Mouse (Mus musculus): ENCODE results near the gene Gm17728. TPM values are rescaled to one million over a fixed set of nuclear protein-coding genes. Genes with fewer than 3 reads are reported as not detected.
"Not testable (repeated sequence)": the region's sequence is repeated elsewhere in the genome, so short reads cannot be mapped to it uniquely, and the experiment has no call there.

Gene Gm17728
- not detected for polyA plus RNA-seq (2017; shearing (Covaris generic))

DNA sequence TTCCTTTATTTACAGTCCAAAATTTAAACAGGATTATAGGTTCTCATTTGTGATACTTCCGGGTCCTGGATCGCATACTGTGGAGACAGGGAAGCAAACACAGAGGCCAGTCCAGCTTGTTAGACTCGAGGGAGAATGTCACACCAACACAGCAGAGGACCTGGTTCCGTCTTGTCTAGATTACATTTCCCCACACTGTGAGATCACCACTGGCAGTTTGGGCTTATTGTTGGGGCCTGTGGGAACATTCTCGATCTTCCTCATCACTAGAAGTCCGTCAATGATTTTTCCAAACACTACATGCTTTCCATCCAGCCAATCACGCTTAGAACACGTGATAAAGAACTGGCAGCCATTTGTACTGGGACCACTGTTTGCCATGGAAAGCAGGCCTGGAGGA lies at the start of gene Gm17728:
Gene Gm17728, plus strand, starts transcription at position 301 of the 400 bp plus-strand sequence.
- not testable (repeated sequence) for ATAC-seq

- no peak for ATAC-seq
Observed at GRCm38 (mm10) chr17:9397493-9397892, 24.4 kb upstream of the Gm17728 start.

GRCm38 (mm10) chr17:9398551-9398950 lies 23.3 kb upstream of the Gm17728 start:
- no peak for ATAC-seq

DNA sequence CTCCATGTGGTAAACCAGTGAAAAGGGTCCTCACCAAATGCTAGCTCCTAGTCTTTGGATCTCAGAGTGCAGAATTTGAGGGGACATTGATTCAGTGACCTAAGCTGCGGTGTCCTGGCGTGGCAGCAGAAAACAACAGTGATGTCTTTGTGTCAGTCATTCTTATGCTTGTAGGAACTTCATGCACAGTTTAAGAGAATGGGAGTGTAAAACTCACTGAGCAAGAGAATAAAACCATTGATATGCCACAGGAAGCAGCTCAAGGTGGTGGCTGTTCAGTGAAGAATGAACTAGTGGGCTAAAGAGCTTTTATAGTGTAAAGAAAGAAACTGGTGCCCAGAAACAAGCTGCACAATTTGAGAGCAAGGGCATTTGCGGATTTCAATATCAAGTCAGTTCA lies 17.9 kb upstream of the Gm17728 start:
- no peak for ATAC-seq

- no peak for ATAC-seq
Observed at GRCm38 (mm10) chr17:9407640-9408039, 14.2 kb upstream of the Gm17728 start.

DNA sequence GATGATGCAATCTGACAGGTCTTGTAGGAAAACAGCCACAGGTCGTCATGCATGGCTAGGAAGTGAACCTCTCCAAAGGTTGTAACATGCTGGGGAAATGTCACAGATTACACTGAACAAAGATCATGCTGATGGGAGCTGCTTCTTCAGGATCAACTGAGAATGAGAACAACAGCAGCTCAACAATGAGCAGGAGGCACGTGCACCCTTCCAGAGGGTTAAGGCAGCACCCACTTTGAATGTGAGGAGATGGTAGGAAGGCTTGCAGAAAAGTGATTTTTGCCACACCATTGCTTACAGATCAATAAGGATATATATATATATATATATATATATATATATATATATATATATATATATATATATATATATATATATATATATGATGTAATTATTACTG lies 2.8 kb upstream of the Gm17728 start:
- no peak for ATAC-seq

DNA sequence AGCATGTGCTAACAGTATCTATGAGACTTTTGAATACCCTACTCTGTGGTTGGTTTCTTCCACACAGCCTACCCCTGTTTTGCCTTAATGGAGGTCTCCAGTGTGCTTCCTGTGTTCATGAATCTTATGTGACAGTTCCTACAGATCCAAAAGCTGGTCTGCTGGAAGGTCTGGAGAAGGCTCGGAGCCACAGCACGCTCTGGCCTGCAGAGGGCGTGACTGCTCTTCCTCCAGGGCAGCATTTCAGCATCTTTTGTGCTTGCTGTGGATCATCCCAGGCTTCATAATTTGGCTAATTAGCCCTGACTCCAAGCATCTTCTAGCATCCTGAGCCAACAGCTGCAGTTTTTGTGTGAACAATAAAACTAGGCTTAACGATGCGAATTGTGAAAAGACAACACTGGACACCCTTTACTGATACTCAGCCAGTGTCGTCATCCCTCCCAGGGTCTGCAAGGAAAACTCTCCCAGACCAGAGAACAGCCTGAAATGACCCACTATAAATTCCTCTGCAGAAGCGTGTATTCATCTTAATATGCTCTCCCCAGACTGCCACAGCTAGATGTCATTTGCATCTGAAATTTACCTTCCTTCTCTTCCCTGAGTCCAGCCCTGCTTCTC lies 6.6 kb downstream of the Gm17728 start:
- no peak for ATAC-seq

GRCm38 (mm10) chr17:9439997-9440655 lies 18.3 kb downstream of the Gm17728 start:
- no peak for ATAC-seq

GRCm38 (mm10) chr17:9456406-9456805 lies 34.5 kb downstream of the Gm17728 start:
- ATAC-seq, result no peak

DNA sequence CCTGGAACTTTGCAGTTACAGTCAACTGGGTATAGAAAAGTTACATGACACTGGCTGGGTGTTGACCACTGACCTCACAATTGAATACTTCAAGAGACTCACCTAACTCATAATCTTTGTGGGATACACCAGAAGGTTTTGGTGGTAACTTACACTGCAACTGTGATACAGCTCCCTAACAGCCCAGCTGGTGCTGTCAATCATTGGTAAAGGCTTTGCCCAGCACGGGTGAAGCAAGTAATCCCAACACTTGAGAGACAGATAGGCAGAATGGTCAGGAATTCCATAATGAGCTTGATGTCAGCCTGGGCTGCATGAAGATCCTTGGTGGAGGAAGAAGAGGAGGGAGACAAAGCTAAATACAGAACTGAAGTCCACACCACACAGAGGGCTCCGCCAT lies 39.0 kb downstream of the Gm17728 start:
- no peak for ATAC-seq

Other genes with a start within 250 kb of the Gm17728 start
- not detected for gene Pabpc6, start 247.7 kb downstream of the Gm17728 start, polyA plus RNA-seq (2017; shearing (Covaris generic))

All from CD4-positive, CD25-positive, alpha-beta regulatory T cell, adult 4 months (primary cell).